Mouse (Mus musculus): ENCODE data around the gene St6galnac6. TPM values are rescaled to one million over a fixed set of nuclear protein-coding genes. Genes with fewer than 3 reads are reported as not detected.

The St6galnac6 gene
- 100 to 1,000 TPM; 114 to 117 TPM for total RNA-seq (2021)

GRCm38 (mm10) chr2:32599409-32599808 lies at the start of gene St6galnac6:
Gene St6galnac6 (plus strand): TSS chr2:32599709.
- DNase-seq = no peak

- peak in 1 of 2 experiments; percentile 47 for DNase-seq
Measured at GRCm38 (mm10) chr2:32549764-32550163, 49.7 kb upstream of the St6galnac6 start.

- DNase-seq = no peak
Measured at GRCm38 (mm10) chr2:32551236-32551635, 48.3 kb upstream of the St6galnac6 start.

DNA sequence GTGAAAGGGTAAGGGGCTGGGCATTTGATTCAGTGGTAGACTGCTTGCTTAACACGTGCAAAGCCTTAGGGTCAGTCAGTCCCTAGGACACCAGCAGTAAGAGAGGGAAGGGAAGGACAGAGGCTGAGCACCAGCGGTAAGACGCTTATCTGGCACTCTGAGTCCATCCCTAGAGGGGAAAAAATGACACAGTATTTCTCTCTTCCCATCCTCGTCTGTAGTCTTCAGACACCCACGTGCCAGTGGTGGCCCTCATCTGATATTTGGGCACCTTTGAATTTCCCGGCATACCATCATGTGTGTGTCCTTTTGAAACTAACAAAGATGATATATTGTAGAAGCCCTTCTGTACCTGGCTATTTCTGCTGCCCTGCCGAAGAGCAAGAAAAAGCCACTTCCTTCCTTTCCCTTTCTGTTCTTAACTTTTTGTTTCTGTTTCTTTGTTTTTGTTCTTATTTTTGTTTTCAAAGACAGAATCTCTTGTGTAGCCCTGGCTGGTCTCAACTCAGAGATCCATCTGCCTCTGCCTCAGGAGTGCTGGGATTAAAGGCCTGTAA lies 45.8 kb upstream of the St6galnac6 start:
- no peak for DNase-seq

DNA sequence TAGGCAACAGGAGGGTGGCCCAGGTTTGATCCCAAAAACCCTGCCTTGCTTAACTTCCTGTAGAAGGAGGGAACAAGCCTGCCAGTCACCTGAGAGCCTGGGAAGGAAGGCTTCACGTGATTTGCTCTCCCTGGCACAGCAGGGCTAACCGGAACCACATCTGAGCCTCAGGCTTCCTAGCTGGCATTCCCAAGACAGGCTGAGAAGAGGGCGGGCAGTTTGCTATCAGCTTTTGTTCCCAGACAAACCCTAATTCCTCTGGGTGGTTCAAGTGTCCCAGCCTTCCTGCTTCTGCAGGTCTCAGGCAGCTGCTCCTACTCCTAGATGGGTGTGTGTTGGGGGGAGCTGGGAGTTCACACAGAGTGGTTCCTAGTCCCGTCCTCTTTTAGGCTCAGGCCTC lies 44.0 kb upstream of the St6galnac6 start:
- no peak for DNase-seq

DNA sequence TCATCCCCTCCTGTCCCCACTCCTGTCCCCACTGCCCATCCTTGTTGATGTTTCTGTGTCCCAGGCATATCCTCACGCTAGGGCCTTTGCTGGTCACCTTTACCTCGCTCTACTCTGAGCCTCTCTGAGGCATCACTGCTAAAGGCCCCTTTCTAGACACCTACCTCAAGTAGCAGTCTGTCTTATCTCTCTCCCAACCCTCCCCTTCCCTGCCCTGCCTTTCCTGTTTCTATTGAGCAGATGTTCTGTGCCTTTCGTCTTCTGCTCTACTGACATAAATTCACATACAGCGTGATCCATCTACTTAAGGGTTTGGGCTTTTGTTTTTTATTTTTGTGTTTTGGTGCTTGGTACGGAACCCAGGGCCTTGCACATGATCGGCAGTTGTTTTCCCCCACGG lies 43.5 kb upstream of the St6galnac6 start:
- DNase-seq = no peak

GRCm38 (mm10) chr2:32559570-32559969 lies 39.9 kb upstream of the St6galnac6 start:
- peak; percentile 53 to 57 for DNase-seq

- peak; percentile 61 to 67 for DNase-seq
Measured at GRCm38 (mm10) chr2:32566536-32567063, 32.9 kb upstream of the St6galnac6 start.

DNA sequence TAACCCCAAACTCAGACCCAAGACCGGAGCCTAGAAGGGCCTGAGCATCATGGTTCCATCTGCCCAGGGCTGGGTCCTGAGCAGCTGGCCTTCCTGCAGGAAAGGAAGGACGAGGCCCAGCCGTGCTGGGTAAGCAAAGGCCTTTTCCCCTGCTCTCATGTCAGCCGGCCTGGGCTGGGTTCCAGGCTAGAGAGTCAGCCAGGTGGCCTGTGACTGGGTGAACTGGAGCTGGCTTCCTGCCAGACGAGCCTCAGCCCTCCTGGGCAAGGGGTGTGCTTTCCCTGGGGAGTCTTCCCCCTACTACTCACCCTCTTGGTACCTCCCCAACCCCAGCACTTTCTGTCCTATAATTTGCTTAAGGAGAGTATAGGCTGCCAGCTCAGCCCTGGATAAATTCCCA lies 31.4 kb upstream of the St6galnac6 start:
- DNase-seq = no peak

- DNase-seq = no peak
Measured at GRCm38 (mm10) chr2:32568941-32569340, 30.6 kb upstream of the St6galnac6 start.

DNA sequence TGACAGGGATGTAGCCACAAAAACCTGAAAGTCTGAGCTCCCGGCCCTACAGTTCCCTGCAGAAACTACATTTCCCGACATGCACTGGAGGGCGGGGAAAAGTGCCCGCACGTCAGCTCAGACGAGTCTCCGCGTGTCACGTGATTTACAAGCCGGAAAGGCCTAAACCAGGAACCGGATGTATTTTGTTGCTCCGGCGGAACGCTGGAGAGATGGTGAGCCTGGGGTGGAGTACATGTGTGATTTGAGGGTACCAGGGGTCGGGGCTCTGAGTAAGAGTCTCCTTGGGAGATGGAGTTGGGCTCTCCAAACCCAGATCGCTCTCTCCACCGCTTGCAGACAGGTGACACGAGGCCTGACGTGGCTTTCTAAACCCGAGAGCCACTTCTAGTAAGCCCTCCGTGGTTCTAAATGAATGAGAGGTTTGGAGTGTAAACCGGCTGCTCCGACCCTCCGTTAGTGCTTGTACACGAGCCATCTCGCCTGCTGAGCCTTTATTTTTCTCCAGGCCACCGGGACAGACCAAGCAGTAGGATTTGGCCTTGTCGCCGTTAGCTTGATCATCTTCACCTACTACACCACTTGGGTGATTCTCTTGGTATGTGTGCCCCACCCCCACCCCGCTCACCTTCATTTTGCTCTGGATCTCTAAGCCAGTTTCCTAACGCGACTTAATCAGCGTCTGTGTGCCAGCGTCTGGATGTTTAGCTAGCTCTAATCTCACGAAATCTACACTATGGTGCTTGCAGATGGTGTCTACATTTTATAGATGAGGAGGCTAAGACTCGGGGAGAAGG lies 28.6 kb upstream of the St6galnac6 start, which contains the start of gene Dpm2:
Gene Dpm2, plus strand, starts transcription at position 161 of the 797 bp plus-strand sequence.
- DNase-seq = peak; percentile 89 to 91

GRCm38 (mm10) chr2:32572196-32572595 lies 27.3 kb upstream of the St6galnac6 start:
- no peak for DNase-seq

- DNase-seq = no peak
Measured at GRCm38 (mm10) chr2:32574497-32574896, 25.0 kb upstream of the St6galnac6 start, which contains the start of gene Pip5kl1. Gene Pip5kl1 (plus strand): TSS chr2:32574797.

DNA sequence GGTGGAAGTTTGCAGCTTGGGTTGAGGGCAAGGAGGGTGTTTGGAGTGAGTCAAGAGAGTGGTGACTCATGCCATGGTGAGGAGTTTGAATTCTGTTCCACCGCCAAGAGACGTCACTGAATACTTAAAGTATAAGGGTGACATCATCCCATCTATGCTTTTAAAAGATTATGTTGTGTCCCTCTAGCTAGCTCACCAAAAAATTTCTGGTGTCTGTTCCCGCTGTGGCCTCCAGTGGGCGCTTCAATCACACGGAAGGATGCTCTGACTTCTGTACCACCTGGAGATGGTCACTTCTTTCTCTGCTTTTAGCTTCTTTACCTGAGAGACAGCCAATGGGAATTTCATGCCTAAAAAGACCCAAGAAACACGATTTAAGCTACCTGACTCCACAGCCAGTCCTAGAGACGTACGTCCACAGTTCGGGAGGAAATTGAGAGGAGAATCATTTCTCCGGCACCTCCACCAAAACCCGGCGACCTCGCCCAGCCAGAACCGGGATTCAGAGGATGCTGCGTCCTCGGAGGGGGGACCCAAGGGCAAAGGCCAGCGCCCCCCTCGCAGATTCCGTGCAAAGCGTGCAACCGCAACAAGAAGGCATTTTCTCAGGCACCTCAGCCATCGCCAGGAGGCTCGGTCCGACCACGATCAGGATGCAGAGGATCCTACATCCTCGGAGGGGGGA lies 24.5 kb upstream of the St6galnac6 start:
- DNase-seq = peak; percentile 67 to 76

DNA sequence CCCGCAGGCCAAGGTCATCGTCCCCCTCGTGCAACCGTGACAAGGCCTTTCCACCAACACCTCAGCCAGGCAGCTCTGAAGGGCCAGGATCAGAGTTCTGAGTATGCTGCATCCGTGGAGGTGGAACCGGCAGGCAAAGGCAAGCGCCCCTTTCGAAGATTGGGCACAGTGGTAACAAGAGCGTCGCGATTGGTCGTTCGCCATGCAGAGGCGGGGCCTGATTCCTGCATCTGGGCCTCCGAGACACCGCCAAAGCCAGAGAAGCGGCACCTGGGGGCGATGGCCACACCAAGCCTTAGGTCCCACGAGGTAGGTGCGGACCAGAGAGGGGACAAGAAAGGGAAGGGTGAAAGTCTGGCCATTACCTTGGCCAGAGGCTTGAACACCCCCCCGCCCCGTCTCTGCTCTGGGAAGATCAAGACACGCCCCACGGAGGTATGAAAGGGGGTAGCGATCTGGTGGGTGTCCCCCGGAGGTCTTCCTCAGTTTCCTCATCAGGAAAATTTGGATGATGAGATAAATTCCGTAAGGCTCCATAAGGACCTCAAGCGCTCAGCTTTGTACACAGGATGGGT lies 23.8 kb upstream of the St6galnac6 start, which contains the start of gene 9430097D07Rik:
Gene 9430097D07Rik, minus strand, starts transcription at position 99 of the 575 bp plus-strand sequence.
- peak; percentile 50 to 63 for DNase-seq

DNA sequence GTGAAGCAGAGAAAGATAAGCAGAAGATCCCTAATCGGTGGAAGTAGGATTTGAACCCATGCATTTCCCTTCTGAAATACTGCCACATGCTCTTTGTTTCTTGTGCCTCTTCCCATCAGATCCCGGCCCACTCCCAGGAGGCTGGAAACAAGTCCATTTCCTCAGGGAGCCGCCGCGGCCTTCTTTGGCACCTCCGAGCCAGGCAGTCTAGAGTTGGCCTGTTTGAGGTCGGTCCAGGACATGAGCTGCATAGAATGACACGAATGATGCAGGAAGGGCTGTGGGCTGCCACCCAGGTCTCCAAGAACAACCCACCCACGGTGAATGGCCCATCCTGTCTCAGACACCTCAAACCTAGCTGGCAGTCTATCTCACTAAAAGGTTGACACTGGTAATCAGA lies 23.0 kb upstream of the St6galnac6 start:
- DNase-seq = no peak

DNA sequence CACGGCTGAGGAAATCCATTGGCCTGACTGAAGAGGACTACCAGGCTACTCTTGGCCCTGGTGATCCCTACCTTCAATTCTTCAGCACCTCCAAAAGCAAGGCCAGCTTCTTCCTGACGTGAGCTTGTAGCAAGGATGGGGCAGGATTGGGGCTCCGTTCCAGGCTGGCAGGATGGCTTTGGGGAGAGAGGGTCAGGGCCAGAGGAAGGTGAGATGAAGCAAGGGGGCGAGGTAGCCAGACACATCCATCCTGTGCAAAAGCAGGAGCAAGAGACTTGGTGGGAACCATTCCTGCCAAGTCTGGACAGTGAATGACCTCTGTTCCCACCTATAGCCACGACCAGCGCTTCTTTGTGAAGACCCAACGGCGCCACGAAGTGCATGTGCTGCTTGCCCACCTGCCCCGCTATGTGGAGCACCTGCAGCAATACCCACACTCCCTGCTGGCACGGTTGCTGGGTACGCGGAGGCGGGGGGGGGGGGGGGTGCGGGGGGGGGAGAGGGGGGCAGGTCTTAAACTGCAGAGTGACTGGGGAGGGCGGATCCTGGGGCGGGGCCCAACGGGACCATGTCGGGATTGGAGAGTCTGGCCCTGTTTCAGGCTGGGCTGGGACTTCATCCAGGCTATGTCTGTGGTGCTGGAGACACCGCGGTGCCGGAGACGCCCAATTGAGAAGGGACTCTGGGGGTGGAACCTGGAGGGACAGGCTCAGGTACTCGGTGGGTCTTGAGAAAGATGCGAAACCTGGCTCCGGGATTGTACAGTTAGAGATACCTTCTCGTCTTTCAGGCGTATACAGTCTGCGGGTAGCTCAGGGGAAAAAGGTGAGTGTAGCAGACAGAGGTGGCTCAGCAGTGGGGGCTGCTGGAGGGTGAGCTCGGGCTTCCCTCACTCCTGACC lies 21.1 kb upstream of the St6galnac6 start:
- DNase-seq = no peak

- DNase-seq = peak; percentile 66 to 71
Measured at GRCm38 (mm10) chr2:32581450-32582095, 17.9 kb upstream of the St6galnac6 start.

DNA sequence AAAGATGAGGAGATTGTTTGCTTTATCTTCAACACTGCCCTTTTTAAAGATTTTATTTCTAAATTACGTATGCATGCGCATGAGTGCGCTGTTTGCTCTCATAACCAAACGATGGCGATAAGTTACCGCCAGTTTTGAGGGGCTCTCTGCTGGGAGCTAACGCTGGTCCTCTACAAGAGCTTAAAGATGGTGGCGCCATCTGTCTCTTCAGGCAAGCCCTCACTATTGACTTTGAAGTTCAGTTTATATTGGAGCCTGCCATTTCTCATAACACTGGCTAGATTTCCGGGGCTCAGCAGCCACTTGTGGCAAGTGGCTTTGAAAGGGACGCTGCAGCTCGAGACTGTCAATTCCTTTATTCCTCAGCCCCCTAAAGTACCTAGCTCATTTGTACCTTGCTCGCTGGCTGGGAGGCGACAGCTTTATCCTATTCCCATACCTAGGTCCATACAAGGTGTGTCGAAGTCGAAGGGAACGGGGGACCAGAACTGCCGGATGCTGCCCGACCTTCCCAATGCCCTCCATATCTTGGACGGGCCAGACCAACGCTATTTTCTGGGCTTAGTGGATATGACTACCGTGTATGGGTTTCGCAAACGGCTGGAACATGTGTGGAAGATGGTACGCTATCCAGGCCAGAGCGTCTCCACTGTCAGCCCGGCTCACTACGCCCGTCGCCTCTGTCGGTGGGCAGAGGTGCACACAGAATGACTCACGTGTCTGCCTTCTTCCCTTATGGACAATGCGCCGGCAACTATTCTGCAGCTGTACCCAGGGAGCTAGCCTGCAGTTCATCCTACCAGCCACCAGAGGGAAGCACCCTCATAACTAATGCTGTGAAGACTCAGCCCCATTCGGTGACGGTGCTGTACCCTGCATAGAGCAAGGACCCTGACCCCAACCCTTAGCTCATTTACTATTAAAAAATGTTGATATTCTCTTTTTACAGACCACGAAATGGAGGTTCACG lies 16.4 kb upstream of the St6galnac6 start:
- DNase-seq = peak; percentile 76 to 80
